Mouse (Mus musculus) intestine, embryonic 16.5 days (tissue): Measurements from ENCODE around the gene Gpr22. TPM values are rescaled to one million over a fixed set of nuclear protein-coding genes. Genes with fewer than 3 reads are reported as not detected.

Experiments
- ATAC-seq: fragments of 200-750 bp; cut with Nextera tagmentation; 2 replicates; pipeline ENCODE4 v1.8.0; 2017; ENCODE audit warnings: moderate TSS enrichment, moderate library complexity
- H3K27ac ChIP-seq: fragments of 300-500 bp; sonication (generic); 2 replicates; pipeline ENCODE4 v1.5.1; 2014; ENCODE audit warnings: mild to moderate bottlenecking, low read length
- H3K27me3 ChIP-seq: fragments of 300-500 bp; sonication (generic); replicated peaks from 2 replicates; pipeline ENCODE4 v1.6.1; 2014; ENCODE audit warnings: low read length, control low read depth, mixed read lengths; ENCODE audit not compliant: control insufficient read depth, insufficient read depth
- H3K36me3 ChIP-seq: fragments of 300-500 bp; sonication (generic); 2 replicates; pipeline ENCODE4 v1.6.1; 2014; ENCODE audit warnings: low read length, control low read depth; ENCODE audit not compliant: control insufficient read depth, insufficient read depth
- H3K4me1 ChIP-seq: fragments of 300-500 bp; sonication (generic); 2 replicates; pipeline ENCODE4 v1.6.1; 2014; ENCODE audit warnings: low read length, control low read depth, mixed read lengths; ENCODE audit not compliant: control insufficient read depth, insufficient read depth
- H3K4me2 ChIP-seq: fragments of 300-500 bp; sonication (generic); 2 replicates; pipeline ENCODE4 v1.6.1; 2014; ENCODE audit warnings: low read depth, low read length, control low read depth
- H3K4me3 ChIP-seq: fragments of 300-500 bp; sonication (generic); 2 replicates; pipeline ENCODE4 v1.5.1; 2014; ENCODE audit warnings: mild to moderate bottlenecking, low read length
- H3K9ac ChIP-seq: fragments of 300-500 bp; sonication (generic); 2 replicates; pipeline ENCODE4 v1.6.1; 2014; ENCODE audit warnings: low read depth, low read length
- H3K9me3 ChIP-seq: fragments of 300-500 bp; sonication (generic); 2 replicates; pipeline ENCODE4 v1.6.1; 2016; ENCODE audit warnings: low read length, control low read depth; ENCODE audit not compliant: control insufficient read depth
- WGBS: fragments of 180-500 bp; shearing (Covaris S2); extraction: QIAGEN DNeasy Blood & Tissue Kit; methylation state at CpG from one replicate; pipeline ENCODE4 v1.1.7; 2014; 5-methylcytosine and 5-hydroxymethylcytosine counted together
- polyA plus RNA-seq: library from polyadenylated mRNA; unstranded; fragments of >200 nt; fragmentation: Nextera tagmentation; extraction: Ambion mirVana; gene quantifications from 2 replicates; pipeline ENCODE4 v1.2.1, GENCODE M21; 2015

Gene Gpr22
- polyA plus RNA-seq, 1 experiment from 2014 or later = 3.9 TPM

GRCm38 (mm10) chr12:31701411-31701810 is 12.3 kb downstream of the Gpr22 start:
- Histone ChIP-seq H3K4me3 (no peak overlapping the region), H3K4me1 (0 out of 2 replicates have a peak, but pooled peaks cover 3% of the 10 kb centered on the region), H3K36me3 (0 out of 2 replicates have a peak, but pooled peaks cover 2% of the 10 kb centered on the region), H3K27ac (no peak overlapping the region), H3K9me3 (peaks cover 4% of the 10 kb centered on the region; the same call in 1 of the 2 replicates), H3K27me3 (no peaks in the 10 kb centered on the region), H3K4me2 (no peak overlapping the region), H3K9ac (no peak overlapping the region)
- ATAC-seq = no peak
- WGBS = 48% methylated on average over 5 of the region's 5 CpGs

- ATAC-seq = no peak
- H3K4me2 ChIP-seq = no peak overlapping the region
- no peak overlapping the region for H3K9ac ChIP-seq
- H3K4me1 ChIP-seq = 0 out of 2 replicates have a peak, but pooled peaks cover 3% of the 10 kb centered on the region
- peaks cover 4% of the 10 kb centered on the region; the same call in 1 of the 2 replicates for H3K9me3 ChIP-seq
- H3K36me3 ChIP-seq = 0 out of 2 replicates have a peak, but pooled peaks cover 2% of the 10 kb centered on the region
- H3K27me3 ChIP-seq = no peaks in the 10 kb centered on the region
- no peak overlapping the region for H3K4me3 ChIP-seq
- 58% methylated on average over 5 of the region's 5 CpGs for WGBS
- no peak overlapping the region for H3K27ac ChIP-seq
Observed at GRCm38 (mm10) chr12:31700623-31701347, 13.0 kb downstream of the Gpr22 start.

GRCm38 (mm10) chr12:31693278-31693677 is 20.5 kb downstream of the Gpr22 start:
- Histone ChIP-seq H3K4me1 (no peaks in the 10 kb centered on the region), H3K9ac (no peak overlapping the region), H3K36me3 (0 out of 2 replicates have a peak, but pooled peaks cover 2% of the 10 kb centered on the region), H3K27ac (no peak overlapping the region), H3K9me3 (peaks cover 4% of the 10 kb centered on the region; the same call in 1 of the 2 replicates), H3K27me3 (no peaks in the 10 kb centered on the region), H3K4me3 (no peak overlapping the region), H3K4me2 (no peak overlapping the region)
- 86% methylated on average over 1 of the region's 1 CpGs for WGBS
- ATAC-seq = no peak

GRCm38 (mm10) chr12:31686679-31687078 is 27.1 kb downstream of the Gpr22 start:
- no peak for ATAC-seq
- no peak overlapping the region for H3K27ac ChIP-seq
- H3K9ac ChIP-seq = no peak overlapping the region
- no peaks in the 10 kb centered on the region for H3K4me1 ChIP-seq
- 95% methylated on average over 3 of the region's 3 CpGs for WGBS
- no peak overlapping the region for H3K4me3 ChIP-seq
- no peaks in the 10 kb centered on the region for H3K27me3 ChIP-seq
- H3K36me3 ChIP-seq = no peaks in the 10 kb centered on the region
- no peaks in the 10 kb centered on the region for H3K9me3 ChIP-seq
- H3K4me2 ChIP-seq = no peak overlapping the region

GRCm38 (mm10) chr12:31667187-31667586 is 46.6 kb downstream of the Gpr22 start:
- no peaks in the 10 kb centered on the region for H3K4me1 ChIP-seq
- H3K9me3 ChIP-seq = no peaks in the 10 kb centered on the region
- H3K27ac ChIP-seq = no peak overlapping the region
- no peak overlapping the region for H3K4me2 ChIP-seq
- H3K4me3 ChIP-seq = no peak overlapping the region
- 0 out of 2 replicates have a peak, but pooled peaks cover 4% of the 10 kb centered on the region for H3K36me3 ChIP-seq
- 74% methylated on average over 3 of the region's 3 CpGs for WGBS
- H3K9ac ChIP-seq = no peak overlapping the region
- no peak for ATAC-seq
- H3K27me3 ChIP-seq = no peaks in the 10 kb centered on the region

- Histone ChIP-seq H3K9ac (no peak overlapping the region), H3K27me3 (no peaks in the 10 kb centered on the region), H3K4me2 (no peak overlapping the region), H3K9me3 (no peaks in the 10 kb centered on the region), H3K4me1 (no peaks in the 10 kb centered on the region), H3K4me3 (no peak overlapping the region), H3K36me3 (0 out of 2 replicates have a peak, but pooled peaks cover 4% of the 10 kb centered on the region), H3K27ac (no peak overlapping the region)
- ATAC-seq = no peak
- 80% methylated on average over 6 of the region's 6 CpGs for WGBS
Observed at GRCm38 (mm10) chr12:31665999-31666398, 47.7 kb downstream of the Gpr22 start.

Other genes starting within 250 kb of the Gpr22 start
- 10.9 and 12.1 TPM in 2 replicates for gene Cbll1, start 214.3 kb downstream of the Gpr22 start, polyA plus RNA-seq
- 0.16 and 0.17 TPM in 2 replicates for gene Slc26a4, start 154.0 kb downstream of the Gpr22 start, polyA plus RNA-seq
- 30.9 and 36.7 TPM in 2 replicates for gene Bcap29, start 79.3 kb downstream of the Gpr22 start, polyA plus RNA-seq
- gene Dus4l, start 59.1 kb downstream of the Gpr22 start, polyA plus RNA-seq = 7.2 and 8.6 TPM in 2 replicates
- 20.6 and 22.7 TPM in 2 replicates for gene Cog5, start 59.1 kb downstream of the Gpr22 start, polyA plus RNA-seq
- 82.1 and 82.8 TPM in 2 replicates for gene Hbp1, start 236.6 kb upstream of the Gpr22 start, polyA plus RNA-seq